Mouse (Mus musculus) heart, adult 2 months (tissue): ENCODE results near the gene Hhex.

Experiments used
- CTCF ChIP-seq: fragments of 200-600 bp; IDR thresholded peaks from 2 replicates; pipeline ENCODE4 v1.8.1; 2022; ENCODE audit warnings: antibody characterized with exemption, mild to moderate bottlenecking, moderate library complexity
- EP300 ChIP-seq: fragments of 200-500 bp; IDR thresholded peaks from 2 replicates; pipeline ENCODE4 v1.6.1; 2011; ENCODE audit warnings: low read depth, low read length, control low read depth; ENCODE audit not compliant: insufficient read depth
- POLR2A ChIP-seq: fragments of 200-500 bp; IDR thresholded peaks from 2 replicates; pipeline ENCODE4 v1.6.1; 2011; ENCODE audit warnings: mild to moderate bottlenecking, low read depth, low read length, control low read depth; ENCODE audit not compliant: insufficient read depth

DNA sequence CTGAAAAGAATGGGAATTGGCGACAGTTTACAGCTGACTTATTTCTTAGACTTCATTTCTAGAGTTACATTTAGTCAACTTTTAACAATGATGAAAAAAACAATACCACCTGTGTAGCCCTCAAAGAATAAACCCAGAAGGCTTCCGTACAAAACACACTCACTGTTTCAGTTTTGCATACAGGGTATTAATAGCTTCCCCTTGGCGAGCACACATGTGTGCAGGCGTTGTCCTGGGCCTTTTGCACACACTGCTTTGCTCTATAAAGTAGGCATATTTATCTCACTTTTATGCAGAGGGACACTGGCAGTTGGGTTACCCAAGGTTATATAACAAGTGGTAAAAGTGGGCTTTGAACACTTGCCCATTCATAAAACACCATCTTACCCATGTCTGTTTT is 37.1 kb downstream of the Hhex start:
- TF ChIP-seq POLR2A, result no peak
- TF ChIP-seq CTCF, result no peak
- TF ChIP-seq EP300, result no peak
